Mouse (Mus musculus) CH12.LX (cell line): ENCODE results near the gene Mrpl40.
"Not testable (repeated sequence)": the region's sequence is repeated elsewhere in the genome, so short reads cannot be mapped to it uniquely, and the experiment has no call there.

Source experiments
- CHD2 ChIP-seq: IDR thresholded peaks from 2 replicates; pipeline ENCODE4 v1.6.1; 2011; ENCODE audit warnings: low read length, improper control_type of control experiment
- CTCF ChIP-seq, 2 experiments: IDR thresholded peaks in 1 of 2; conservative IDR thresholded peaks in 1 of 2; 2 replicates each; pipeline ENCODE4 v1.5.1; 2011 to 2012; ENCODE audit warnings: low read depth in 2 of 2, low read length in 2 of 2, improper control_type of control experiment in 1 of 2, inconsistent platforms in 1 of 2, mild to moderate bottlenecking in 1 of 2, moderate library complexity in 1 of 2
- E2F4 ChIP-seq: IDR thresholded peaks from 2 replicates; pipeline ENCODE4 v1.6.1; 2011; ENCODE audit warnings: low read depth, low read length, improper control_type of control experiment; ENCODE audit not compliant: insufficient replicate concordance
- ELF1 ChIP-seq: IDR thresholded peaks from 2 replicates; pipeline ENCODE4 v1.6.1; 2014; ENCODE audit warnings: low read depth, mild to moderate bottlenecking, inconsistent platforms, low read length, improper control_type of control experiment
- EP300 ChIP-seq: IDR thresholded peaks from 2 replicates; pipeline ENCODE4 v1.6.1; 2011; ENCODE audit warnings: low read length, improper control_type of control experiment
- JUND ChIP-seq: conservative IDR thresholded peaks from 2 replicates; pipeline ENCODE4 v1.6.1; 2011; ENCODE audit warnings: low read depth, low read length, improper control_type of control experiment
- KAT2A ChIP-seq: IDR thresholded peaks from 2 replicates; pipeline ENCODE4 v1.6.1; 2012; ENCODE audit warnings: low read length, improper control_type of control experiment, inconsistent platforms; ENCODE audit not compliant: insufficient replicate concordance
- POLR2A ChIP-seq: IDR thresholded peaks from 2 replicates; pipeline ENCODE4 v1.6.1; 2011; ENCODE audit warnings: low read depth, mild to moderate bottlenecking, improper control_type of control experiment, low read length
- POLR2AphosphoS2 ChIP-seq: IDR thresholded peaks from 2 replicates; pipeline ENCODE4 v1.6.1; 2011; ENCODE audit warnings: low read depth, low read length, improper control_type of control experiment
- SMC3 ChIP-seq: IDR thresholded peaks from 2 replicates; pipeline ENCODE4 v1.6.1; 2011; ENCODE audit warnings: low read depth, low read length, improper control_type of control experiment
- TCF12 ChIP-seq: IDR thresholded peaks from 2 replicates; pipeline ENCODE4 v1.6.1; 2014; ENCODE audit warnings: low read depth, mild to moderate bottlenecking, inconsistent platforms, low read length, improper control_type of control experiment
- USF1 ChIP-seq: IDR thresholded peaks from 2 replicates; pipeline ENCODE4 v1.6.1; 2014; ENCODE audit warnings: low read depth, mild to moderate bottlenecking, inconsistent platforms, low read length, improper control_type of control experiment
- ZMIZ1 ChIP-seq: IDR thresholded peaks from 2 replicates; pipeline ENCODE4 v1.6.1; 2012; ENCODE audit warnings: low read depth, mild to moderate bottlenecking, inconsistent platforms, low read length, improper control_type of control experiment

GRCm38 (mm10) chr16:18870495-18870894 lies 6.2 kb downstream of the Mrpl40 start:
- TF ChIP-seq CTCF (conservative IDR thresholded peaks at IDR 0.05 in 1 of 2, IDR thresholded peaks at IDR 0.05 in 1 of 2; ENCODE audit: low read depth in 2 of 2, low read length in 2 of 2); POLR2AphosphoS2; CHD2; TCF12; JUND; POLR2A; ELF1; EP300; ZMIZ1; SMC3; USF1; E2F4; KAT2A: not testable (repeated sequence)
